In genomic region chrX:57921821-57922449, GRCm38 (mm10) we compare ENCODE assay signal across 10 mouse cellular contexts.
DNase-seq lines count a peak whose midpoint lies in the region; ATAC-seq lines count a peak whose summit lies in the region.
"Had no signal": no experiment of that assay in that cellular context is flagged by ENCODE, and none has a peak within 500 bp of the region (broad histone marks: within the 10 kb centered on the region; RNA-seq: fewer than 3 reads in every experiment).

No protein-coding gene starts in this region.

- ATAC-seq in heart, embryonic 12.5 days (ENCODE audit: insufficient number of reproducible peaks, low FRiP score), result no peak
- 0 out of 2 replicates have a peak, but pooled peaks have one; percentile 32 for ATAC-seq in forebrain, embryonic 15.5 days (replicated peaks)
- ATAC-seq in limb, embryonic 13.5 days (ENCODE audit: low FRiP score, low read depth), result no peak
- 0 out of 2 replicates have a peak, but pooled peaks have one; percentile 6 for ATAC-seq in neural tube, embryonic 13.5 days (ENCODE audit: low read depth)
- no peak for ATAC-seq in intestine, embryonic 16.5 days

- DNase-seq in heart, postnatal 36 days, result no peak
- DNase-seq in testis, postnatal 10 days (ENCODE audit: low spot score), result no peak
- no peak for DNase-seq in thymus, postnatal 25 days
- DNase-seq: adrenal gland, adult 8-10 months had no signal

- 17% methylated on average over 25 of the region's 25 CpGs for WGBS in heart, embryonic 12.5 days
- WGBS in forebrain, embryonic 15.5 days, result 29% methylated on average over 25 of the region's 25 CpGs
- WGBS in limb, embryonic 13.5 days, result 16% methylated on average over 25 of the region's 25 CpGs
- 22% methylated on average over 25 of the region's 25 CpGs for WGBS in neural tube, embryonic 13.5 days
- WGBS in intestine, embryonic 16.5 days, result 15% methylated on average over 25 of the region's 25 CpGs

- peak overlapping the region; percentile 62 for H3K4me2 ChIP-seq in heart, embryonic 12.5 days
- peak overlapping the region; percentile 20 for H3K4me2 ChIP-seq in forebrain, embryonic 15.5 days (replicated peaks)
- H3K4me2 ChIP-seq in limb, embryonic 13.5 days (replicated peaks), result peak overlapping the region; percentile 53
- H3K4me2 ChIP-seq in neural tube, embryonic 13.5 days, result peak overlapping the region; percentile 38
- no peak overlapping the region for H3K4me2 ChIP-seq in intestine, embryonic 16.5 days (ENCODE audit: low read depth, low read length)

- H3K36me3 ChIP-seq in heart, embryonic 12.5 days, result no peaks in the 10 kb centered on the region
- no peaks in the 10 kb centered on the region for H3K36me3 ChIP-seq in forebrain, embryonic 15.5 days
- no peaks in the 10 kb centered on the region for H3K36me3 ChIP-seq in limb, embryonic 13.5 days
- no peaks in the 10 kb centered on the region for H3K36me3 ChIP-seq in neural tube, embryonic 13.5 days
- H3K36me3 ChIP-seq in intestine, embryonic 16.5 days (ENCODE audit: control insufficient read depth, insufficient read depth, low read length), result no peaks in the 10 kb centered on the region

- peaks cover 32% of the 10 kb centered on the region for H3K27me3 ChIP-seq in heart, embryonic 12.5 days (replicated peaks)
- H3K27me3 ChIP-seq in forebrain, embryonic 15.5 days, result peaks cover 10% of the 10 kb centered on the region
- H3K27me3 ChIP-seq in limb, embryonic 13.5 days, result peaks cover 52% of the 10 kb centered on the region
- H3K27me3 ChIP-seq in neural tube, embryonic 13.5 days, result peaks cover 34% of the 10 kb centered on the region
- peaks cover 26% of the 10 kb centered on the region for H3K27me3 ChIP-seq in intestine, embryonic 16.5 days (replicated peaks; ENCODE audit: control insufficient read depth, insufficient read depth, low read length)

- H3K4me3 ChIP-seq in heart, embryonic 12.5 days, result 0 out of 2 replicates have a peak overlapping the region, but pooled peaks have one; percentile 15
- no peak overlapping the region for H3K4me3 ChIP-seq in forebrain, embryonic 15.5 days
- H3K4me3 ChIP-seq in limb, embryonic 13.5 days, result 0 out of 2 replicates have a peak overlapping the region, but pooled peaks have one; percentile 8
- H3K4me3 ChIP-seq in neural tube, embryonic 13.5 days, result 0 out of 2 replicates have a peak overlapping the region, but pooled peaks have one; percentile 3
- no peak overlapping the region for H3K4me3 ChIP-seq in intestine, embryonic 16.5 days (ENCODE audit: low read length)
- H3K4me3 ChIP-seq: megakaryocyte, embryonic 14.5 days had no signal

- intact Hi-C loops in heart, postnatal 36 days (cut with DNase I), result loop anchor here (5.0 to 10.0 kb wide), 3 partner anchors 95 to 573 kb away; no protein-coding TSS in a partner anchor

- no peak overlapping the region for H3K27ac ChIP-seq in heart, embryonic 12.5 days (ENCODE audit: poor library complexity, severe bottlenecking)
- H3K27ac ChIP-seq in forebrain, embryonic 15.5 days (replicated peaks), result no peak overlapping the region
- H3K27ac ChIP-seq in limb, embryonic 13.5 days, result no peak overlapping the region
- H3K27ac ChIP-seq in neural tube, embryonic 13.5 days (replicated peaks), result no peak overlapping the region
- no peak overlapping the region for H3K27ac ChIP-seq in intestine, embryonic 16.5 days (ENCODE audit: low read length)

- H3K4me1 ChIP-seq in heart, embryonic 12.5 days (replicated peaks), result no peaks in the 10 kb centered on the region
- no peaks in the 10 kb centered on the region for H3K4me1 ChIP-seq in forebrain, embryonic 15.5 days
- H3K4me1 ChIP-seq in limb, embryonic 13.5 days, result no peaks in the 10 kb centered on the region
- peaks cover 7% of the 10 kb centered on the region; the same call in 1 of the 2 replicates for H3K4me1 ChIP-seq in neural tube, embryonic 13.5 days (replicated peaks)
- no peaks in the 10 kb centered on the region for H3K4me1 ChIP-seq in intestine, embryonic 16.5 days (ENCODE audit: control insufficient read depth, insufficient read depth, low read length)

- no peak overlapping the region for H3K9ac ChIP-seq in heart, embryonic 12.5 days
- no peak overlapping the region for H3K9ac ChIP-seq in forebrain, embryonic 15.5 days (replicated peaks)
- no peak overlapping the region for H3K9ac ChIP-seq in limb, embryonic 13.5 days
- H3K9ac ChIP-seq in neural tube, embryonic 13.5 days, result no peak overlapping the region
- H3K9ac ChIP-seq in intestine, embryonic 16.5 days (ENCODE audit: low read depth, low read length), result no peak overlapping the region

- no peaks in the 10 kb centered on the region for H3K9me3 ChIP-seq in heart, embryonic 12.5 days (replicated peaks)
- no peaks in the 10 kb centered on the region for H3K9me3 ChIP-seq in forebrain, embryonic 15.5 days
- no peaks in the 10 kb centered on the region for H3K9me3 ChIP-seq in limb, embryonic 13.5 days
- H3K9me3 ChIP-seq in neural tube, embryonic 13.5 days, result no peaks in the 10 kb centered on the region
- H3K9me3 ChIP-seq in intestine, embryonic 16.5 days (ENCODE audit: control insufficient read depth, low read length), result no peaks in the 10 kb centered on the region
- H3K9me3 ChIP-seq: megakaryocyte, embryonic 14.5 days had no signal

Comparison
In these comparisons a context has a peak if more than half of its experiments do, and no peak if none do; other contexts are left out.
1. ATAC-seq: peak in forebrain, embryonic 15.5 days (single experiment) and neural tube, embryonic 13.5 days (single experiment); none in heart, embryonic 12.5 days (single experiment), limb, embryonic 13.5 days (single experiment) and intestine, embryonic 16.5 days (single experiment).
2. H3K4me3 ChIP-seq: peak in heart, embryonic 12.5 days (single experiment), limb, embryonic 13.5 days (single experiment) and neural tube, embryonic 13.5 days (single experiment); none in forebrain, embryonic 15.5 days (single experiment) and intestine, embryonic 16.5 days (single experiment).